Mouse (Mus musculus): ENCODE measurements around the gene Oog3. TPM values are rescaled to one million over a fixed set of nuclear protein-coding genes. Genes with fewer than 3 reads are reported as not detected.

The Oog3 gene
- not detected in 2 replicates for polyA plus RNA-seq (2015; fragmentation: Nextera tagmentation; extraction: Ambion mirVana)

GRCm38 (mm10) chr4:144162563-144162962, at the start of gene Oog3:
Oog3 (minus strand) TSS chr4:144162663.
- no peak for ATAC-seq (ENCODE audit: extremely low read depth, insufficient number of reproducible peaks, low FRiP score, low TSS enrichment)
- H3K27me3 ChIP-seq (replicated peaks): no peaks in the 10 kb centered on the region
- 71% methylated on average over 1 of the region's 1 CpGs for WGBS
- no peak within 1 kb of the TSS for H3K4me3 ChIP-seq
- H3K4me1 ChIP-seq: no peaks in the 10 kb centered on the region
- H3K27ac ChIP-seq (replicated peaks): no peak within 1 kb of the TSS
- no peak within 1 kb of the TSS for H3K4me2 ChIP-seq
- H3K9me3 ChIP-seq: peaks cover 67% of the 10 kb centered on the region
- no peaks in the 10 kb centered on the region for H3K36me3 ChIP-seq
- H3K9ac ChIP-seq: no peak within 1 kb of the TSS

GRCm38 (mm10) chr4:144190419-144190818, 28.0 kb upstream of the Oog3 start, which contains the start of gene Oog2:
Oog2 (plus strand) TSS chr4:144190719.
- no peak for ATAC-seq (ENCODE audit: extremely low read depth, insufficient number of reproducible peaks, low FRiP score, low TSS enrichment)
- no peaks in the 10 kb centered on the region for H3K4me1 ChIP-seq
- no peak within 1 kb of the TSS for H3K4me2 ChIP-seq
- no peaks in the 10 kb centered on the region for H3K36me3 ChIP-seq
- H3K27me3 ChIP-seq (replicated peaks): no peaks in the 10 kb centered on the region
- H3K4me3 ChIP-seq: no peak within 1 kb of the TSS
- H3K27ac ChIP-seq (replicated peaks): no peak within 1 kb of the TSS
- WGBS: 26% methylated on average over 1 of the region's 1 CpGs
- no peak within 1 kb of the TSS for H3K9ac ChIP-seq
- H3K9me3 ChIP-seq: peaks cover 35% of the 10 kb centered on the region

Other genes with a start within 250 kb of the Oog3 start
- gene Pramef25, start 211.6 kb downstream of the Oog3 start, polyA plus RNA-seq (2015; fragmentation: Nextera tagmentation; extraction: Ambion mirVana): not detected in 2 replicates
- gene Gm13101, start 195.7 kb downstream of the Oog3 start, polyA plus RNA-seq (2015; fragmentation: Nextera tagmentation; extraction: Ambion mirVana): not detected in 2 replicates
- not detected in 2 replicates for gene Pramef17, start 168.3 kb downstream of the Oog3 start, polyA plus RNA-seq (2015; fragmentation: Nextera tagmentation; extraction: Ambion mirVana)
- not detected in 2 replicates for gene Pramel4, start 103.5 kb downstream of the Oog3 start, polyA plus RNA-seq (2015; fragmentation: Nextera tagmentation; extraction: Ambion mirVana)
- gene Gm13102, start 56.2 kb downstream of the Oog3 start, polyA plus RNA-seq (2015; fragmentation: Nextera tagmentation; extraction: Ambion mirVana): not detected in 2 replicates
- gene Oog2, start 28.1 kb upstream of the Oog3 start, polyA plus RNA-seq (2015; fragmentation: Nextera tagmentation; extraction: Ambion mirVana): not detected in 2 replicates
- gene C87977, start 50.7 kb upstream of the Oog3 start, polyA plus RNA-seq (2015; fragmentation: Nextera tagmentation; extraction: Ambion mirVana): not detected in 2 replicates
- gene Pramel5, start 117.8 kb upstream of the Oog3 start, polyA plus RNA-seq (2015; fragmentation: Nextera tagmentation; extraction: Ambion mirVana): not detected in 2 replicates
- not detected in 2 replicates for gene Gm13128, start 167.6 kb upstream of the Oog3 start, polyA plus RNA-seq (2015; fragmentation: Nextera tagmentation; extraction: Ambion mirVana)
- not detected in 2 replicates for gene Gm13119, start 195.3 kb upstream of the Oog3 start, polyA plus RNA-seq (2015; fragmentation: Nextera tagmentation; extraction: Ambion mirVana)
- gene Pramef20, start 215.3 kb upstream of the Oog3 start, polyA plus RNA-seq (2015; fragmentation: Nextera tagmentation; extraction: Ambion mirVana): not detected in 2 replicates
- gene Pramef12, start 245.8 kb upstream of the Oog3 start, polyA plus RNA-seq (2015; fragmentation: Nextera tagmentation; extraction: Ambion mirVana): 0.18 and 0.28 TPM in 2 replicates

All from heart, embryonic 13.5 days (tissue).